Mouse (Mus musculus) inflammation-experienced regulatory T-cells (primary cell): ENCODE results near the gene Spty2d1. TPM values are rescaled to one million over a fixed set of nuclear protein-coding genes. Genes with fewer than 3 reads are reported as not detected.

Experiments used
- polyA plus RNA-seq, 2 experiments: library from polyadenylated mRNA; unstranded; fragments of 100-300 nt; shearing (Covaris generic); gene quantifications; one replicate each; pipeline ENCODE4 v1.2.1; 2017

Gene Spty2d1
- polyA plus RNA-seq: 10 to 100 TPM; 44.4 to 59.7 TPM

GRCm38 (mm10) chr7:47008168-47008993 is at the start of gene Spty2d1:
Gene Spty2d1, minus strand, starts transcription at chr7:47008411.

GRCm38 (mm10) chr7:47050366-47050765 is 42.2 kb upstream of the Spty2d1 start, which contains the start of gene Tmem86a:
Gene Tmem86a, plus strand, starts transcription at chr7:47050601.

GRCm38 (mm10) chr7:46983280-46983679 is 24.9 kb downstream of the Spty2d1 start, which contains the start of gene Gm9999:
Gene Gm9999, plus strand, starts transcription at chr7:46983580.

GRCm38 (mm10) chr7:46957831-46958691 is 50.1 kb downstream of the Spty2d1 start, which contains the start of gene Uevld:
Gene Uevld, minus strand, starts transcription at chr7:46958527.

Other genes with a start within 250 kb of the Spty2d1 start
- 10 to 100 TPM; 34.6 TPM for gene Hps5, start 212.3 kb downstream of the Spty2d1 start, polyA plus RNA-seq
- 10 to 100 TPM; 49.4 to 58.2 TPM for gene Gtf2h1, start 212.3 kb downstream of the Spty2d1 start, polyA plus RNA-seq
- gene Ldha, start 166.9 kb downstream of the Spty2d1 start, polyA plus RNA-seq: 1,000 to 10,000 TPM in 1 of 2 experiments, 100 to 1,000 TPM in 1; 964 to 1,128 TPM
- gene Ldhc, start 147.2 kb downstream of the Spty2d1 start, polyA plus RNA-seq: not detected
- 100 to 1,000 TPM; 114 to 143 TPM for gene Tsg101, start 88.4 kb downstream of the Spty2d1 start, polyA plus RNA-seq
- 1 to 10 TPM; 5.2 to 6.3 TPM for gene Uevld, start 49.9 kb downstream of the Spty2d1 start, polyA plus RNA-seq
- gene Gm9999, start 24.8 kb downstream of the Spty2d1 start, polyA plus RNA-seq: 1 to 10 TPM in 1 of 2 experiments, not detected in 1; 1.4 TPM
- gene Tmem86a, start 42.2 kb upstream of the Spty2d1 start, polyA plus RNA-seq: 1 to 10 TPM in 1 of 2 experiments, under 1 TPM in 1; 0.97 to 4.9 TPM
- 10 to 100 TPM in 1 of 2 experiments, 1 to 10 TPM in 1; 5.2 to 23.9 TPM for gene Ptpn5, start 125.3 kb upstream of the Spty2d1 start, polyA plus RNA-seq
- gene Mrgpra6, start 196.5 kb upstream of the Spty2d1 start, polyA plus RNA-seq: not detected
- gene Mrgpra9, start 244.4 kb upstream of the Spty2d1 start, polyA plus RNA-seq: not detected